Mouse (Mus musculus): ENCODE measurements around the gene Mpp6.

GRCm38 (mm10) chr6:50109757-50110378 lies at the start of gene Mpp6:
- TF ChIP-seq POLR2A (IDR thresholded peaks at IDR 0.05; ENCODE audit: low read depth, low read length) (no peak; the same call in 1 of the 2 replicates), CTCF (IDR thresholded peaks at IDR 0.05; ENCODE audit: extremely low read depth, insufficient read length, insufficient replicate concordance, low read depth, low read length) (no peak; the same call in 1 of the 2 replicates)

Measured in small intestine, adult 2 months (tissue).